Mouse (Mus musculus) gastrocnemius, postnatal 10 days (tissue): Measurements from ENCODE around the gene Bend6. TPM values are rescaled to one million over a fixed set of nuclear protein-coding genes. Genes with fewer than 3 reads are reported as not detected.

ENCODE experiments used
- total RNA-seq, 2 experiments: library from RNA; stranded (reverse); gene quantifications; 2 replicates each; pipeline ENCODE4 v1.2.3; 2021

Gene Bend6
- total RNA-seq, 2 experiments from 2014 or later: 0.68 to 1.2 TPM

Other genes with a start within 250 kb of the Bend6 start
- 1 to 10 TPM; 4.2 to 5.5 TPM for gene Prim2, start 238.0 kb downstream of the Bend6 start, total RNA-seq
- 10 to 100 TPM in 1 of 2 experiments, 1 to 10 TPM in 1; 8.1 to 14.4 TPM for gene Rab23, start 187.9 kb downstream of the Bend6 start, total RNA-seq
- 10 to 100 TPM; 27.2 to 27.6 TPM for gene Bag2, start 150.0 kb downstream of the Bend6 start, total RNA-seq
- gene Zfp451, start 93.2 kb downstream of the Bend6 start, total RNA-seq: 10 to 100 TPM; 17.2 to 20.5 TPM
- gene Dst, start 409 bp upstream of the Bend6 start, total RNA-seq: 100 to 1,000 TPM; 130 to 146 TPM